Mouse (Mus musculus): ENCODE measurements around the gene Lmntd1. TPM values are rescaled to one million over a fixed set of nuclear protein-coding genes. Genes with fewer than 3 reads are reported as not detected.

Lmntd1 gene
- polyA plus RNA-seq, 1 experiment from 2014 or later: 0.37 TPM

- no peaks in the 10 kb centered on the region for H3K4me1 ChIP-seq
- no peaks in the 10 kb centered on the region for H3K36me3 ChIP-seq (replicated peaks)
- 95% methylated on average over 2 of the region's 2 CpGs for WGBS
- no peaks in the 10 kb centered on the region for H3K27me3 ChIP-seq (ENCODE audit: poor library complexity, severe bottlenecking)
- no peak overlapping the region for H3K27ac ChIP-seq
- no peak overlapping the region for H3K4me3 ChIP-seq
- DNase-seq (ENCODE audit: extremely low spot score, low spot score): no peak
- H3K9me3 ChIP-seq: no peaks in the 10 kb centered on the region; the same call in 1 of the 2 replicates
Observed at GRCm38 (mm10) chr6:145634454-145634853, 20.3 kb upstream of the Lmntd1 start.

- no peak overlapping the region for H3K4me3 ChIP-seq
- no peaks in the 10 kb centered on the region for H3K27me3 ChIP-seq (ENCODE audit: poor library complexity, severe bottlenecking)
- 76% methylated on average over 6 of the region's 6 CpGs for WGBS
- no peak overlapping the region for H3K27ac ChIP-seq
- no peak for DNase-seq (ENCODE audit: extremely low spot score, low spot score)
- H3K4me1 ChIP-seq: no peaks in the 10 kb centered on the region
- no peaks in the 10 kb centered on the region; the same call in 1 of the 2 replicates for H3K9me3 ChIP-seq
- no peaks in the 10 kb centered on the region for H3K36me3 ChIP-seq (replicated peaks)
Observed at GRCm38 (mm10) chr6:145630269-145630668, 16.1 kb upstream of the Lmntd1 start.

GRCm38 (mm10) chr6:145623141-145623540, 9.0 kb upstream of the Lmntd1 start:
- no peak overlapping the region for H3K27ac ChIP-seq
- H3K4me1 ChIP-seq: no peaks in the 10 kb centered on the region; the same call in 1 of the 2 replicates
- H3K36me3 ChIP-seq (replicated peaks): no peaks in the 10 kb centered on the region
- 94% methylated on average over 4 of the region's 4 CpGs for WGBS
- DNase-seq (ENCODE audit: extremely low spot score, low spot score): no peak
- H3K27me3 ChIP-seq (ENCODE audit: poor library complexity, severe bottlenecking): no peaks in the 10 kb centered on the region
- H3K9me3 ChIP-seq: no peaks in the 10 kb centered on the region
- no peak overlapping the region for H3K4me3 ChIP-seq

DNA sequence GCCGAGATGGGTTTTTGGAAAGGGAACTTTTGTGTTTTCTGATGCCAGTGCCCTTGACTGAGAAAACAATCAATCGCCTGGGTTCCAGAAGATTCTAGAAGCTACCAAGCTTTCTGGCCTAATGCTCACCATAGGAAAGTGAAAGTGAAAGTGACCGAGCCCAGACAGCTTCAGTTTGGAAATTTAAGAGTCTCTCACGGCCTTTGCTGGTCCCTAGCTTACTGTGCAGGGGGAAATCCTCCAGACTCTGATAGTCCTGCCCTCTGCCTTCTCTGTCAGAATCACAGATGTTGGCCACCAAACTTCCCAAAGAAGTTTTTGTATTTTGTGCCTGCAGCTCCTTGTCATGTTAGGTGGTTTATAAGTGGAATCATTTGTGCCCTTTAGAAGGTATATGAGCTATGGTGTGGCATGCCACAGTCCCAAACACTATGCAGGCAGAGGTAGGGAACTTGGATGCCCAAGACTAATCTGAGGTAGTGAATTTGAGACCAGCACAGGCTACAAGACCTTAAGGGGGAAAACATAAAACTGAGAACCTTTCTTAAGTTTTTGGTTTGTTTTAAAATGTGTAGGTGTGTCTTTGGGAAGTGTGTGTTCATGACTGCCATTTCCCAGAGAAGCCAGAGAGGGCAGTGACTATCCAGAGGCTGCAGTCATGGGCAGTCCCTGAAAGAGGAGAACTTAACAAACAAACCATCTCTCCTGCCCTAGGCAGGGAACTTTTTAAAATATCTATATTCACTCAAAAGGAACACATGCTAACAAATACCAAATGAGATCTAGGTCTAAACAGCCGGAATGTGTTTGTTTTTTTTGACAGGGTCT, 2.5 kb upstream of the Lmntd1 start:
- WGBS: 88% methylated on average over 5 of the region's 5 CpGs
- no peaks in the 10 kb centered on the region for H3K36me3 ChIP-seq (replicated peaks)
- H3K9me3 ChIP-seq: peaks cover 5% of the 10 kb centered on the region; the same call in 1 of the 2 replicates
- H3K27me3 ChIP-seq (ENCODE audit: poor library complexity, severe bottlenecking): no peaks in the 10 kb centered on the region
- no peak overlapping the region for H3K27ac ChIP-seq
- H3K4me1 ChIP-seq: no peaks in the 10 kb centered on the region
- no peak overlapping the region for H3K4me3 ChIP-seq
- DNase-seq (ENCODE audit: extremely low spot score, low spot score): no peak

DNA sequence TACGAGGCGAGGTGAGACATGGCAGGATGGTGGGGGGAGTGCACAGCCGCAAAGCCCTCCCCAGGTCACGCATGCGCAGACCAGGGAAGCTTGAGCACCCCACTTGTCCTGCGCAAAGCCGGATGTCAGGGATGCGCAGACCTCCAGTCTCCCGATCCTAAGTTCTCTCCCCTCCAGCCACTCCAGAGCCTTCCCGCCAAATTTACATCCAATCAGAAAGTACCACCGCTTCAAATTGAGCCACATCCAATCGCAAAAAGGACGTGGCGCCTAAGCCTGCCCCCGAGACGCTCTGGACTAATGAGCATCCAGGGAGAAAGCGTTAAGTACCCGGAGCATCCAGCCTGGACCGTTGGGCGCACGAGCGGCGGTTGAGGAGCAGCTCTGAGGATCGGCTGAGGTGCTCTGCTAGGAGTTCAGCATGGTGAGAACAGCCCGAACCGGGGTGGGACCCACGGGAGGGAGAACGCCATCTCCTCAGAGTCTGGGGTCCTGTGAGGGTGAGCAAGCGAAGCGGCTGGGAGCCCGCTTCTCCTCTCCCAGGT, 1.6 kb upstream of the Lmntd1 start, which contains the start of gene Tuba3b:
Tuba3b (plus strand) TSS at position 92 of the 545 bp plus-strand sequence.
- WGBS: 95% methylated on average over 31 of the region's 31 CpGs
- no peaks in the 10 kb centered on the region for H3K36me3 ChIP-seq (replicated peaks)
- DNase-seq (ENCODE audit: extremely low spot score, low spot score): no peak

DNA sequence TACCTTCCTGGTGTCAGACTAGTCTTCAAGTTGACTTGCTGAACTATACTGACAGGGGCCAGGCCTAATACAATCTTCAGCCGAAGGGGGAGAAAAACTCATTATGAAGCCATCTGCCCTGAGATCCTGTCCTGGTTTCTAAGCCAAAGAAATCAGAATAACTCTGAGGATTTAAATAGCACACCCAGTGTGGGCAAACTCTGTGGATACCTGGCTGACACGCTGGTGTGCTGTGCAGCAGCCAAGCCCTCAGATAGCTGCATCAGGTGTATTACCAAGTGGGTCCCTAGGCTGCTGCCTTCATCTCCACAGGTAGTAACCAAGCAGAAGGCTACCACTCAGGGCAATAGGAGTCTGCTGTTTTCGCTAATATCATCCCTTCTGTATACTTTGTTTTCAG, 1.5 kb downstream of the Lmntd1 start:
- WGBS: 87% methylated on average over 3 of the region's 3 CpGs
- Histone ChIP-seq H3K36me3 (replicated peaks) (no peaks in the 10 kb centered on the region), H3K9me3 (peaks cover 5% of the 10 kb centered on the region; the same call in 1 of the 2 replicates), H3K4me1 (peaks cover 4% of the 10 kb centered on the region; the same call in 1 of the 2 replicates), H3K4me3 (no peak overlapping the region), H3K27ac (no peak overlapping the region), H3K27me3 (ENCODE audit: poor library complexity, severe bottlenecking) (no peaks in the 10 kb centered on the region)
- DNase-seq (ENCODE audit: extremely low spot score, low spot score): no peak

More for the DNA sequence above, 1.6 kb upstream of the Lmntd1 start, which contains the start of gene Tuba3b:
- Histone ChIP-seq H3K27me3 (ENCODE audit: poor library complexity, severe bottlenecking) (no peaks in the 10 kb centered on the region), H3K4me1 (peaks cover 4% of the 10 kb centered on the region; the same call in 1 of the 2 replicates), H3K9me3 (peaks cover 5% of the 10 kb centered on the region; the same call in 1 of the 2 replicates), H3K27ac (no peak within 1 kb of the TSS), H3K4me3 (no peak within 1 kb of the TSS)

DNA sequence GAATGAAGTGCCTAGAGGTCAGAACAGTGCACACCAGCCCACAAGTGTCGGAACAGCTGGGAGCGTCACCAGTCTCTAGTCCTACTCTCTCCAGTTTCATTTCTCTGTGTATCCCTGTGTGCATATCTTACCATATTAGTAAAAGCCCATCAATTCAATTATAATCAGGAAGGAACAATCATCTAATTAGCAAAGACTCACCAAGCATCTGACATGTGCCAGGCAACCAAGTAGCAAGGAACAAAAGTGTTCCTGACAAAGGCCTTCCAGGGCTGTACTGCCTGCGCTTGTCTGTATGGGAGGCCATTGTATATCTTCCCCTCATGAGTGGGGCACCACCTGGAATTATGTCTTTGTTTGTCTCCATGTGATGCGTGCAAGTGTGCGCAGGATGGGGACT, 3.2 kb downstream of the Lmntd1 start:
- no peak overlapping the region for H3K4me3 ChIP-seq
- 87% methylated on average over 5 of the region's 5 CpGs for WGBS
- DNase-seq (ENCODE audit: extremely low spot score, low spot score): no peak
- no peaks in the 10 kb centered on the region for H3K36me3 ChIP-seq (replicated peaks)
- H3K27me3 ChIP-seq (ENCODE audit: poor library complexity, severe bottlenecking): no peaks in the 10 kb centered on the region
- peaks cover 4% of the 10 kb centered on the region; the same call in 1 of the 2 replicates for H3K9me3 ChIP-seq
- H3K27ac ChIP-seq: no peak overlapping the region
- peaks cover 4% of the 10 kb centered on the region; the same call in 1 of the 2 replicates for H3K4me1 ChIP-seq

DNA sequence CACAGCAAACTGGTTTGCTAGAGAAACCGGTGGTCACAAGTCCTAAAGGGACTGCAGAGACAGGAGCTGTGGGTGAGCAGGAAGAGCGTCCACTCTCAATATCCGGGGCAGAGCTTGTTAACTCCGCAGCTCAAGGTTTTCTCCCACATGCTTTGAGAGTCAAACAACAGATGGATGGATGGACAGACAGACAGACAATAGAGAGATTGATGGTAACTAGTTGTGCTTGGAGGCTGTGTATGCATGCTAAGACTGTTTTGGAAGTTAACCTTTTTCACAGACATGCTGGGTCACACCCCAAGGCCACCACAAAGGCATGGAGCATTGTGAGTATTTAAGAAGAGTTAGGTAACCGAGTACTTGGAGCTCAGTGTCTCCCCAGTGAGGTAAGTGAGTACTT, 5.4 kb downstream of the Lmntd1 start:
- no peaks in the 10 kb centered on the region for H3K36me3 ChIP-seq (replicated peaks)
- DNase-seq (ENCODE audit: extremely low spot score, low spot score): no peak
- no peak overlapping the region for H3K27ac ChIP-seq
- H3K9me3 ChIP-seq: no peaks in the 10 kb centered on the region
- peaks cover 20% of the 10 kb centered on the region for H3K4me1 ChIP-seq
- no peak overlapping the region for H3K4me3 ChIP-seq
- WGBS: 87% methylated on average over 5 of the region's 5 CpGs
- no peaks in the 10 kb centered on the region for H3K27me3 ChIP-seq (ENCODE audit: poor library complexity, severe bottlenecking)

- Histone ChIP-seq H3K4me3 (no peak overlapping the region), H3K27ac (no peak overlapping the region), H3K27me3 (ENCODE audit: poor library complexity, severe bottlenecking) (no peaks in the 10 kb centered on the region), H3K9me3 (no peaks in the 10 kb centered on the region), H3K36me3 (replicated peaks) (no peaks in the 10 kb centered on the region), H3K4me1 (peaks cover 20% of the 10 kb centered on the region)
- DNase-seq (ENCODE audit: extremely low spot score, low spot score): no peak
- WGBS: 92% methylated on average over 4 of the region's 4 CpGs
Observed at GRCm38 (mm10) chr6:145607746-145608145, 6.4 kb downstream of the Lmntd1 start.

DNA sequence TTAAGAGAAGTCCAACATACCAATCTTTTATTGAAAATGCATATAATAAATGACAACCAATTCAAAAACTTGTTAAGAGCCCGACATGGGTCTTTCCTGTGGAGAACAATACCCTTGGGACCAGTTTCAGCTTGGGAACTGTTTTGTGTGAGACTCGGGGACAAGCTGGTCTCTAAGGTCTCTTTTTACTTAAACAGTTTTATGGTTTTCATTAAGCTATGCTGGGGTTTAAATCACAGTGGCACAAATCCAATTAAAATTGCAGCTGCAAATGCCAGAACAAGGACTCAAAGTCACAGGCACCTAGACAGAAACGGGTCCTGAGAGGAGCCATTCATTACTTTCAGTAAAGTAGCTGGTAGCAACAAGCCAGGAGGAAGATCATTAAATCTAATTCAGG, 8.9 kb downstream of the Lmntd1 start:
- Histone ChIP-seq H3K36me3 (replicated peaks) (no peaks in the 10 kb centered on the region), H3K4me3 (no peak overlapping the region), H3K9me3 (no peaks in the 10 kb centered on the region), H3K27me3 (ENCODE audit: poor library complexity, severe bottlenecking) (no peaks in the 10 kb centered on the region), H3K4me1 (peaks cover 27% of the 10 kb centered on the region), H3K27ac (no peak overlapping the region)
- WGBS: 52% methylated on average over 3 of the region's 3 CpGs
- no peak for DNase-seq (ENCODE audit: extremely low spot score, low spot score)

DNA sequence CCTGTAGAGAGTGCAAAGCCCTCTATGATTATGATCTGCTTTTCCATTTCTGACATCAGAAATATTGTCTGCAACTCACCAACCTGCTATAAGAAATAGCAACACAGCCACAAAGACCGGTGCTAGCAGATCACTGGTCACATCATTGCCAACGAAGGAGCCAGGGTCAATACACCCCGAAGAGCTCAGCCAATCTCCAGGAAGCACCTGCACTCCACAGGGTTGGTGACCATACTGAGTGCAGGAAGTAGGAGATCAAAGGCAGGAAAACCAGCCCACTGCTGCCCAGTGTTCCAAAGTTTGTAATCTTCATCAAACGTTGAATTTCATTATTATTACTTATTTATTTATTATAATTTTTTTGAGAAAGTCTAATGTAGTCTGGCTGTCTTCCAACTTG, 9.5 kb downstream of the Lmntd1 start:
- 80% methylated on average over 4 of the region's 4 CpGs for WGBS
- Histone ChIP-seq H3K4me3 (no peak overlapping the region), H3K27me3 (ENCODE audit: poor library complexity, severe bottlenecking) (no peaks in the 10 kb centered on the region), H3K36me3 (replicated peaks) (no peaks in the 10 kb centered on the region), H3K4me1 (peaks cover 27% of the 10 kb centered on the region), H3K27ac (no peak overlapping the region), H3K9me3 (no peaks in the 10 kb centered on the region)
- no peak for DNase-seq (ENCODE audit: extremely low spot score, low spot score)

GRCm38 (mm10) chr6:145604126-145604525, 10.0 kb downstream of the Lmntd1 start:
- Histone ChIP-seq H3K27ac (0 out of 2 replicates have a peak overlapping the region, but pooled peaks have one; percentile 16), H3K27me3 (ENCODE audit: poor library complexity, severe bottlenecking) (no peaks in the 10 kb centered on the region), H3K36me3 (replicated peaks) (no peaks in the 10 kb centered on the region), H3K4me3 (no peak overlapping the region), H3K4me1 (peaks cover 27% of the 10 kb centered on the region), H3K9me3 (no peaks in the 10 kb centered on the region)
- DNase-seq (ENCODE audit: extremely low spot score, low spot score): no peak
- WGBS: 21% methylated on average over 2 of the region's 2 CpGs

Measured in forebrain, embryonic 10.5 days (tissue).